Mouse (Mus musculus) lung, postnatal 4 days (tissue): ENCODE results near the gene Uts2.
A peak's percentile ranks its signal among the peaks of the same experiment; 100 is the strongest.

Experiments
- DNase-seq, 2 experiments: peaks; one replicate each; pipeline ENCODE4 v3.0.0; 2021

Gene Uts2

DNA sequence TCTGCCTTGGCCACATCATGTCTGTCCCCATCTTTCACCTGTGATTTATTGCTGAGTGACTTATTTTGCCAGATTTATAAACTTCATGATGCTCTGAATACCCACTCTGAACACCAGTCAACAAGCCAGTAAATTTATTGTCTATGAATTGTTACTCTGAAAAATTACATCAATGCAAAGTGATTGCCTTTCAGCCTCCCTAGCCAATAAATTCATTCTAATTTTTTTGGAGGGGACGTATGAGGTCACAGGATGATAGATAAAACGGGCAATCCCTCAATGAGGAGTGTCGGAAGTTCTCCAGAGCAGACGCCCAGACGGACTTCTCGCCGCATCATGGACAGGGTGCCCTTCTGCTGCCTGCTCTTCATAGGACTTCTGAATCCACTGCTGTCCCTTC, at the start of gene Uts2:
Gene Uts2, plus strand, starts transcription at position 301 of the 400 bp plus-strand sequence.
- no peak for DNase-seq

- DNase-seq, result no peak
These were observed 45.9 kb upstream of the Uts2 start for GRCm38 (mm10) chr4:150950972-150951371.

DNA sequence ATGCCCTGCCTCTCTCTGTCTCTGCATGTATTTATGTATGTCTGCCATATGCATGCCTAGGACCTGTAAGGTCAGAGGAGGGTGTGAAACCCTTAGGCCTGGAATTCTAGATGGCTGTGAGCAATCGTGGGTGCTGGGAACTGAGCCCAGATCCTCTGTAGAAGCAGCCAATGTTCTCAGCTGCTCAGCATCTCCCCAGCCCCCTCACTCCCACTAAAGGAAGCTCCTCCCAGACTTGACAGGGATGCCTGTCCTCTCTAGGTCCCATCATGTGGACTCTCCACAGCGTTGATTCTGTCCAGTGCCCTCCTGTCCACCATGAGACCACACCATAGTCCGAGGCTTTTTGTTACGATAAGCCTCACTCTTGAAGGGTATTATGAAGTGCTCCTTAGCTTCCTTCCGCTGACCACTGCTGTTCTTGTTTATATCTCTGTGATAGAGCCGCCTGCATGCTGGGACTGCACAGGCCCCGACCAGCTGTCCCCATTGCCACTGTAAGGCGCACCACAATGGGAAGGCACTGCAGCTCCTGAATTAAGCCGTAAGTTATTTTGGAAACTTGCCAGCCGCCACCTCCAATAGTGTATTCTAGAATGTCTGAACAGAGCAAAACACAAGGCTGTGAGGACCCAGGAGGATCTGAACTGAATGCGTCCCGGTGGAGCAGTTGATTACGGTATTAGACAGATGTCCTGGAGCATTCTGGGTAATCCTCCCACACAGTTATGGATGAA, 40.4 kb upstream of the Uts2 start:
- DNase-seq, result peak in 1 of 2 experiments; percentile 10

- DNase-seq, result no peak
These were observed 39.8 kb upstream of the Uts2 start for GRCm38 (mm10) chr4:150957106-150957458.

- DNase-seq, result no peak
These were observed 38.4 kb upstream of the Uts2 start for GRCm38 (mm10) chr4:150958536-150958935.

DNA sequence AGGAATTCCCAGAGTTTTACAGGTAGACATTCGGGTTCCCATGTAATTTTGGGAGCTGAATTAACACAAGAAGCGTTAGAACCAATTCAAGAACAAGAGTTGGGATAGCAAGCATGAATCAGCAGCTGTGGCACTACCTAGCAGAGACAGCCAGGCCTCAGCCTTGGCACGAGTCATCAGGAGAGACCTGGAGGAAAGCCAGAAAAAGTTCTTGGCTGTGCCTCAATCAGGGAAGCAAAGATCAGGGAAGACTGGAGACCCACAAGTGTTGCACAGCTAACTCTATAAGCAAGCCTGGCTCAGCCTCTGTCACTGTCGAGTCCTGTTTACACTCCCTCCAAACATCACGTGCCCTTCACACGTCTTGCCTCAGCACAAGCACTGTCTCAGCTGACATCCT, 34.7 kb upstream of the Uts2 start:
- peak in 1 of 2 experiments; percentile 13 for DNase-seq

DNA sequence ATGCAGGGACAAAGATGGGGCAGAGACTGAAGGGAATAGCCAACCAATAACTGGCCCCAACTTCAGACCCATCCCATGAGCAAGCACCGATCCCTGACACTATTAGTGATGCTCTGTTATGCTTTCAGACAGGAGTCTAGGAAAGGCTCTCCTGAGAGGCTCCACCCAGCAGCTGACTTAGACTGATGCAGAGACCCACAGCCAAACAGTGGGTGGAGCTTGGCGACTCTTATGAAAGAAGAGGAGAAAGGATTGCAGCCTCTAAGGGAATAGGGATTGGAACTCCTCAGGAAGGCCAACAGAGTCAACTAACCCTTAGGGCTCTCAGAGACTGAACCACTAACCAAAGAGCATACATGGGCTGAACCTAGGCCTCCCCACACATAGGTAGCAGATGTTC, 33.2 kb upstream of the Uts2 start:
- no peak for DNase-seq

GRCm38 (mm10) chr4:150964635-150965554, 32.0 kb upstream of the Uts2 start:
- peak; percentile 77 to 88 for DNase-seq

DNA sequence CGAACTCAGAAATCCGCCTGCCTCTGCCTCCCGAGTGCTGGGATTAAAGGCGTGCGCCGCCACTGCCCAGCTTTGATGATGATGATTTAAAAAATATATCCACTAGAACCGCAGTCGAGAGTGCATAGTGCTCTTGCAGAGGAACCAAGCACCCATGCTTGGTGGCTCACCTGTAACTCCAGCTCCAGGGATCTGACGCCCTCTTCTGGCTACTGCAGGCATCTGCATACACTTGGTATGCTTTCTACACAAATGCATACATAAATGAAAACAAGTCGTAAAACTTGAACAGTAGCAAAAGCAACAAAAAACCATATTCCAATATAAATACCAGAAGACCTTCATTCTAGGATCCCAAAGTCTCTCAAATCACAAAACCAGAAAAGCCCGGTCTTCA, 31.3 kb upstream of the Uts2 start:
- no peak for DNase-seq

DNA sequence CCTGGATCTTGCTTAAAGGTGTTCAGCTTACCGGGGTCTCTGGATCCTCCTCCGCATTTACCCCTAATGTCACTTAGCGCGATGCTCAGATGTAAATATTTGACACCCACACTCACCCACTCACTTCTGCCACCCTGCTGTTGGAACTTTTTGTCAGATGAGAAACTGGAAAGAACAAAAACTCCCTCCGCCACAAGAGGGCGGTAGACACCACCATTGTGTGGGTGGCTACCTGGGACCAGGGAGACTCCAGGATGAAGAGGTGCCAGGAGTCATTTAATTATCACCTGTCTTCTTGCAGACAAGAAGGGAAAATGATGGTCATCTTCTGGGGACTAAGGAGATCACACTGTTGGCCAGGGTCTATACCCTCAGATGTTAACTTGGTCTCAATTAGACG, 30.3 kb upstream of the Uts2 start:
- DNase-seq, result peak in 1 of 2 experiments; percentile 75

DNA sequence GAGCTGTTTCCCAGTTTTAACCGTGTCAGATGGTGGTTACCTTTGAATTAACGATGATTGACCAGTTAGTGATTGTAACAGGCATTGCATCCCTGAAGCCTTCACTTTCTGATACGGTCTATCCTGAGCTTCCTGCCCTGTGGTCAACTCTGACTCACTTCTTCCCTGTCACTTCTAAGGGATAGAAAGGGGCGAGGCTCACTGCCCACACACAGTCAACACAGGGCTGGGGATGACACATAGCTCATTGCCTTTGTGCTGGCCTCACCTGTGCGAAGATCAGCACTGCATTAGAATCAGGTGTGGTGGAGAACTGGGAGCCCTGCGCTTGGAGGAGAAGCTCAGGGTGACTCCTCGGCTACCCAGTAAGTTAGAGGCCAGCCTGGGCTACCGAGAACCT, 27.9 kb upstream of the Uts2 start:
- no peak for DNase-seq

DNA sequence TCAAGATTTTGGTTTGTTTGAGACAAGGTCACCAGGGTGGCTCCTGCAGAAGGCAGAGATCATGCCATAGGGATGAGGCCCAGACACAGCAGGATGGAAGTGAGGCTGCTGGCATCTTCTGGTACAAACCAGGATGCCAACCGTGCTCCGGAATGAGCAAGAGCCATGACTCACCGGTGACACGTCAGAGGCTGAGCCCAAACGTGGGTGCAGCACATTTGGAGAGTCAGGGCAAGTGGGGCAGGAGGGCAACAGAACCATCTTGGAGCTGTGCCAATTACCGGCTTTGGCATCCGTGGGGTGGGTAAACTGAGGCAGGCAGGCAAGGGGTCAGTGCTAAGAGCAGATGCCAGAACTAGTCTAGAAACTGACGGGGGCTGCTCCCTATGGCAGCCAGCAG, 23.6 kb upstream of the Uts2 start:
- no peak for DNase-seq

DNA sequence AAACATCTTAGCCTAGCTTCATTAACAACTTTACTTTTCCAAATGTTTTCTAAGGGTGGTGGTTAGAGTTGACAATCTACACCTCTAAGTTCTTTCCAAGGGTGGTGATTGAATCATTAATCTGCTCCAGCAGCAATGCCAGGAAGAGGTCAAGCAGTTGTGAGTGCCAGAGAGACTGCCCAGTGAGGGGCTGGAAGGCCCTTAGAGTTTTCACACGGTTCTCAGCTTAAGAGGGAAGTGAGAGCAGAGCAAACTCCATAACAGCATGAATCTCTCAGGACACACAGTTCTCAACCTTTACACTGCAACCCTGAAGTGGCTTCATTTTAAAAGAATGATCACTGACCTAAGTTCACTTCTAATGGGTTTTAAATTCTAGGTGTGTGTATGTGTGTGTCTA, 21.8 kb upstream of the Uts2 start:
- peak; percentile 26 to 55 for DNase-seq

- DNase-seq, result no peak
These were observed 18.6 kb upstream of the Uts2 start for GRCm38 (mm10) chr4:150978156-150978910.

DNA sequence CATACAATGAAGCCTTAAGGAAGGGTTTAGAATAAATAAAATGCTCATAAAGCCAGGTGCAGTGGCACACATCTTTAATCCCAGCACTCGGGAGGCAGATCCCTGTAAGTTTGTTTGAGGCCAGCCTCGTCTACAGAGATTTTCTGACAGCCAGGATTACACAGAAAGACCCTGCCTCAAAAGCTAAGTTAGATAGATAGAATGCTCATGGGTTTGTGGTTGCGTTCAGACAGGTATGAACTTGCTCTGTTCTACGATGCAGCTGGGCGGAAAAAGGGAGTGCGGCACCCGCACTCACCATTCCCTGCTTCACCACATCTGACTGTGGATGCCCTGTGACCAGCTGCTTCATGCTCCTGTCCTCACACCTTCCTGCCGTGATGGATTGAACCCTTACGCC, 17.4 kb upstream of the Uts2 start:
- no peak for DNase-seq

- DNase-seq, result no peak
These were observed 16.7 kb upstream of the Uts2 start for GRCm38 (mm10) chr4:150980153-150980552.

GRCm38 (mm10) chr4:150990148-150990547, 6.7 kb upstream of the Uts2 start:
- DNase-seq, result peak in 1 of 2 experiments; percentile 48

GRCm38 (mm10) chr4:150998626-150999025, 1.7 kb downstream of the Uts2 start:
- no peak for DNase-seq

- DNase-seq, result no peak
These were observed 4.5 kb downstream of the Uts2 start for GRCm38 (mm10) chr4:151001397-151001796.

GRCm38 (mm10) chr4:151005656-151006318, 8.9 kb downstream of the Uts2 start:
- no peak for DNase-seq

GRCm38 (mm10) chr4:151006945-151007344, 10.0 kb downstream of the Uts2 start:
- DNase-seq, result peak; percentile 52 to 66

DNA sequence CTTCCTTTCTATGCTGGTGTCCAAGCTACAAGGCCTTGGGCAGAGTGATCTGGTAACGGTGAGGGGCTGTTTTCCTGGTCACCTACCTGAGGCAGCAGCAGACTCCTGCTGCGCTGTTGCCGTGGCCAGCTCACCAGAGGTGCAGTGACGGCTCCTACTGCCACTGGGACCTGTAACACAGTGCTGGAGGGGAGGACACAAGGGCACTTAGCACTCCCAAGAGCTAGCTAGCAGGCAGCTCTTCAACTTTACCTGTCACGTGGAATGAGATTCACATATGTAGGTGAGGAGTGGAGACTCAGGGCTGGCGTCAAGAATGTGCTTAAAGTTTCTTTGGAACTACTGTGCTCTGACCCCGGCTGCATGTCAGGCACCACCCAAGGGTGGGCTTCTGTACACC, 13.4 kb downstream of the Uts2 start:
- DNase-seq, result peak; percentile 28 to 69

DNA sequence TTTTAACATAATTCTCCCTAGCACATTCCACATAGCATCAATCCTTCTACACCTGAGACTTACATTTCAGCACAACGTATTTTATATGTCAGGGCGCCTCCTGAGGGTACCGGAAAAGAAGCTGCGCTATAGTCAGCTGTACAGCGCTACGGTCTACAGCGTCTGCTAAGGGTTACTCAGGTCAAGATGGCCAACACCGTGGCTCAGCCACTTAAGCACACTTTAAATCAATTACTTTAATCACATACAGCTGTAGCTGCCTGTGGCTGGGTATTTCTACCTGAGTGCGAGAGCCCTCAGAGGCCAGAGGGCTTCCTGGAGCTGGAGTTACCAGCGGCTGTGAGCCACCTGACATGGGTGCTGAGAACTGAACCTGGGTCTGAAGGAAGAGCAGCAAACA, 19.0 kb downstream of the Uts2 start:
- no peak for DNase-seq
